Mouse (Mus musculus): ENCODE results near the gene Acbd4.

The Acbd4 gene

GRCm38 (mm10) chr11:103114270-103114943, 12.9 kb downstream of the Acbd4 start:
- no peak for DNase-seq (ENCODE audit: low spot score)

- peak; percentile 87 for DNase-seq (ENCODE audit: low spot score)
These were observed 13.9 kb downstream of the Acbd4 start for GRCm38 (mm10) chr11:103115163-103116007.

- peak; percentile 99 for DNase-seq (ENCODE audit: low spot score)
These were observed 14.7 kb downstream of the Acbd4 start, which contains the start of gene Hexim1 for GRCm38 (mm10) chr11:103116008-103116818. TSS of gene Hexim1 (plus strand) at chr11:103116231.

GRCm38 (mm10) chr11:103116959-103117590, 15.6 kb downstream of the Acbd4 start:
- DNase-seq (ENCODE audit: low spot score), result peak; percentile 73

GRCm38 (mm10) chr11:103117591-103118009, 16.1 kb downstream of the Acbd4 start:
- no peak for DNase-seq (ENCODE audit: low spot score)

GRCm38 (mm10) chr11:103118866-103119265, 17.4 kb downstream of the Acbd4 start:
- DNase-seq (ENCODE audit: low spot score), result no peak

- peak; percentile 37 for DNase-seq (ENCODE audit: low spot score)
These were observed 18.1 kb downstream of the Acbd4 start for GRCm38 (mm10) chr11:103119609-103120008.

GRCm38 (mm10) chr11:103120315-103120714, 18.8 kb downstream of the Acbd4 start:
- DNase-seq (ENCODE audit: low spot score), result peak; percentile 28

- DNase-seq (ENCODE audit: low spot score), result peak; percentile 62
These were observed 30.5 kb downstream of the Acbd4 start, which contains the start of gene Hexim2 for GRCm38 (mm10) chr11:103131701-103132575. TSS of gene Hexim2 (plus strand) at chr11:103132429.

GRCm38 (mm10) chr11:103132576-103133455, 31.3 kb downstream of the Acbd4 start:
- DNase-seq (ENCODE audit: low spot score), result peak; percentile 100

GRCm38 (mm10) chr11:103133456-103134185, 32.1 kb downstream of the Acbd4 start:
- peak; percentile 24 for DNase-seq (ENCODE audit: low spot score)

GRCm38 (mm10) chr11:103134221-103134620, 32.7 kb downstream of the Acbd4 start:
- DNase-seq (ENCODE audit: low spot score), result peak; percentile 39

GRCm38 (mm10) chr11:103136039-103136577, 34.6 kb downstream of the Acbd4 start:
- DNase-seq (ENCODE audit: low spot score), result no peak

- DNase-seq (ENCODE audit: low spot score), result no peak
These were observed 38.7 kb downstream of the Acbd4 start for GRCm38 (mm10) chr11:103139951-103140762.

GRCm38 (mm10) chr11:103140763-103141100, 39.2 kb downstream of the Acbd4 start:
- no peak for DNase-seq (ENCODE audit: low spot score)

GRCm38 (mm10) chr11:103141101-103141943, 39.8 kb downstream of the Acbd4 start:
- DNase-seq (ENCODE audit: low spot score), result peak; percentile 47

GRCm38 (mm10) chr11:103141944-103142255, 40.4 kb downstream of the Acbd4 start:
- DNase-seq (ENCODE audit: low spot score), result peak; percentile 66
